Mouse (Mus musculus): ENCODE data around the gene Gab2. TPM values are rescaled to one million over a fixed set of nuclear protein-coding genes. Genes with fewer than 3 reads are reported as not detected.

Gene Gab2
- total RNA-seq, 2 experiments from 2014 or later: 6.5 to 7.5 TPM

- no peak for DNase-seq
These were observed 264.9 kb downstream of the Gab2 start for GRCm38 (mm10) chr7:97346111-97346821.

- DNase-seq: no peak
These were observed 265.4 kb downstream of the Gab2 start for GRCm38 (mm10) chr7:97346822-97347166.

GRCm38 (mm10) chr7:97347464-97347863 lies 266.1 kb downstream of the Gab2 start:
- no peak for DNase-seq

DNA sequence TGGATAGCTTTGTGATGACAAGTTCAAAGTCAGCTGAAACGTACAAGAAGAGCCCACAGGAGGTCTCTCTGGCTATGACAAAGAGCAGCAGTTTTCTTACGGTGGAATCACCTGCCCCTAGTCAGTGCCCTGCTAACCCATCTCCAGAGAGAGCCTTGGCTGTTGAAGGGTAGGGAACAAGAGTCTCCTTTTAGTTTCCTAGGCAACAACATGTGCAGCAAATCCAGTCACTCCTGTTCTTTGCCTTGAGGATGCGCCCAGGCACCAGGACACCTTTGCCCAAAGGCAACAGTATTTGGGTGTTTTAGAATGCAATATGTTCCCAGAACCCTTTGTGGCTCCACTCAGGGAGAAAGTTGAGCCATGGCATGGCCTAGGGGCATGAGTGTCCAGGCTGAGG lies 266.9 kb downstream of the Gab2 start:
- DNase-seq: no peak

- no peak for DNase-seq
These were observed 267.4 kb downstream of the Gab2 start for GRCm38 (mm10) chr7:97348836-97349235.

DNA sequence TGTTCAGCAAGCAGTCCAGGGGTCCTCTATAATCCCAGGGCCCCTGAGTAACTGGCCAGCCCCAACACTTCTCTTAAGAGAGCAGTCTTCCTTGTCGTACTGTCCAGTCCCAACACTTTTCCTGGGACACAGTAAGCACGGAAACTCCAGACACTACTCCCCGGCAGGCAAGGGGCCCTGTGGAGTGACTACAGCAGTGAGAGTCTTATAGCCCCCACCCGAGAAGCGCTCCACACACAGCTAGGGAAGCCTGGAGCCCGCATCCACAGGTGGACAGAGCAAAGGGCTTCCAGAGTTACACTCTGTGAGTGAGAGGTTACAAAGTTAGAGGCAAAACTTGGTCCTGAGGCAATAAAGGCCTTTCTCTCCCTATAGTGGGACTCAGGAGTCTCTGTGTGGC lies 268.1 kb downstream of the Gab2 start:
- no peak for DNase-seq

DNA sequence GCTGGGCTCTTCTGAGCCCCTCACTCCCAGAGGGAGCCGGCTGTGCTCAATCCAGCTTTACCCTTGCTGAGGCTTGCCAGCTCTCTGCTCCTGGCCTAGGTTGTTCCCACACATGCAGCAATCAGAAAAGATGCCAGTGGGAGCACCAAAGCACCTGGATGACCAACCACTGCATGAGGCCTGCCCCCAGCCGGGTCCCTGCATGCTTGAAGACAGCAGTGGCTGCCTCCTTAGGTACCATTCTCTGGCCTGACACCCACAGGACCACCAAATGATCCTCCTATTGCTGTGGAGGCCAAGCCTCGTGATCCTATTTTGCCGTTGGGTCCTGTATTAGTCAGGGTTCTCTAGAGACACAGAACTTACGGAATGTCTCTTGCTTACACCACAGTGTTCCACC lies 269.5 kb downstream of the Gab2 start:
- DNase-seq: no peak

DNA sequence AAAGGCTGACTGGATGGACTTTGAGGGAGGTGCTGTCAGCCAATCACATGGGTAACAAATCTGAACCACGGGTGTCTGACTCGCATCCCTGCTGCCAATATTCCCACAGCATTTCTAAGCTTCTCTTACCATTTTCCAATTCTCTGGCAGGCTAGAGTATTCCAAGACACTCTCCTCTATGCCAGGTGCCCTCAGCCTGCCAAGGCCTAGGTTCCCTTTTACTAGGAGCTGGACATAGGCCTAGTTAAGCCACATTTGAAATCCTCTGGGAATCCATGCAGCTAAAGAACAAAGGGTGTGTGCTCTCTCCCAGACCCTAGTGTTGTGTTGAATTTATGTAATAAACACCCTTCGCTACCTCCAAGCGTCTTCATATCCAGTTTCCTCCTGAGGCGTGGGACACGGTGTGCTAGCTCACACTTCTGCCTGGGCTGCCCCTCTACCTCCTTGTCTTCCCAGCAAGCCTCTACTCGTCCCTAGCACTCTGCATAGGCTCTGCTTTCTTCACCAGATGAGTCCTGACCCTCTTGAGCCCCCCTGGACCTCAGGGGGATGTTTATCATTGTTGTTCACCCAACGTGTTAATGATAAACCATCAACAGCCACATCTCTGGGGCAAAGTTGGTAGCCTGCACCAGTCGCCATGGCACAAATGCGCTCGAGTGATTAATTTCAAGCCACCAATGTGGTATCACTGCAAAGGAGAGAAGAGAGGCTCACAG lies 270.6 kb downstream of the Gab2 start:
- no peak for DNase-seq

DNA sequence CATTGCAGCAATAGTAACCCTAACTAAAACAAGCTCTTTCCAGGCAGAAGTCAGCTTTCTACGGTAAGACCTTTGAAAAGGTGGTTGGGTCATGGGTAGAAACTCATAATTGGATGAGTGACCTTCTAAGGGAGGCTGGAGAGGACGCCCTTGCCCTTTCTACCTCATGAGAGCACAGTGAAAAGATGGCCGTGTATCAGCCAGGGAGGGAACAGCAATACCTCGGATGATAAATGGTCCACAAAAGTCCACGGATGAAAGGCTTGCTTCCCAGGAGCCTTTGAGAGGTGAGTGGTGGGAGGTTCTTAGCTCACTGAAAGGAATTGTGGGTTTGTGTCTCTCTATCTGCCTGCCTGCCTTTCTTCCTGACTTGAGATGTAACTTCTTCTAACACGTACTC lies 272.0 kb downstream of the Gab2 start:
- DNase-seq: no peak

GRCm38 (mm10) chr7:97355068-97355841 lies 273.9 kb downstream of the Gab2 start:
- DNase-seq: no peak

GRCm38 (mm10) chr7:97356253-97356652 lies 274.9 kb downstream of the Gab2 start:
- DNase-seq: no peak

DNA sequence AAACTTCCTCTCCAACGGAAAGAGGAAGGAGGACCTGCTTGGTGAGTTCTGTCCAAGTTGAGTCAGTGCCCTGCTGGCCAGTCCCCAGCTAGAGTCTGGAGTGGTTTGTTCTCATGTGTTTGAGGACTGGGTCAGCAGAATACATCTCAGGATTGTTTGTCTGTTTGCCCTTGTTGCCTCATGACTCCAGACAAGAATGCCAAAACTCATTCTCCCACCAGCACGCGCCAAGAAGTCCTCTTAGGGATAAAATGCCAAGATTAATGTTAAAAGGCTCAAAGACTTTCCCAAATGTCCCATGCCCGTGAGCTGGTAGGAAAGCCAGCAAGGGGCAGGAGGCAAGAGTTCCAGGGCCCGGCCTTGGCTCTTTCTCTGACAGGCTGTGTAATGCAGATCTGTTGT lies 275.5 kb downstream of the Gab2 start:
- peak; percentile 80 for DNase-seq

DNA sequence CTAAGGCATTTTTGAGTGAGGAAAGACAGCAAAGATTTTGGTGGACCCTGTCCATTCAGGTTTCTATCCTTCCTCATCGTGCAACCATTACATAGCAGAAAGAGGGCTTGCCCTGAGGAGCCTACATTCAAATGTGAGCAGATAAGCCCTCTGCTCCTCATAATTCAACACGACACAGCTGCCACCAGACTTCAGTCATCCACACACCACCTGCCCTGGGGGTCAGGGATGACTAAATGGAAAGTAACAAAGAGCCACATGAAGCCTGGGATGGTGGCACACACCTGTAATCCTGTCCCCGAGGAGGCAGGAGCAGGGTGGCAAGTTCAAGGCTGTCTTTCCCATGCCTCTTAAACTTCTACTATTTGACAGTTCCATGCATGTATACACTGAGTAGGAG lies 276.5 kb downstream of the Gab2 start:
- no peak for DNase-seq

- no peak for DNase-seq
These were observed 277.0 kb downstream of the Gab2 start for GRCm38 (mm10) chr7:97358347-97358746.

Other genes with a start within 250 kb of the Gab2 start
- 1 to 10 TPM; 5.5 to 6.6 TPM for gene Nars2, start 130.1 kb upstream of the Gab2 start, total RNA-seq (2021)